Mouse (Mus musculus): Measurements from ENCODE around the gene Gjc3. TPM values are rescaled to one million over a fixed set of nuclear protein-coding genes. Genes with fewer than 3 reads are reported as not detected.

The Gjc3 gene
- polyA plus RNA-seq, 1 experiment from 2014 or later, result not detected

Other genes starting within 250 kb of the Gjc3 start
- gene Nyap1, start 221.5 kb downstream of the Gjc3 start, polyA plus RNA-seq (2014; fragmentation: Nextera tagmentation; extraction: Ambion mirVana), result 3.8 and 4.4 TPM in 2 replicates
- gene Tsc22d4, start 217.4 kb downstream of the Gjc3 start, polyA plus RNA-seq (2014; fragmentation: Nextera tagmentation; extraction: Ambion mirVana), result 73.9 and 75.6 TPM in 2 replicates
- gene Ppp1r35, start 184.2 kb downstream of the Gjc3 start, polyA plus RNA-seq (2014; fragmentation: Nextera tagmentation; extraction: Ambion mirVana), result 71.1 and 71.2 TPM in 2 replicates
- 10.0 and 10.7 TPM in 2 replicates for gene Mepce, start 175.4 kb downstream of the Gjc3 start, polyA plus RNA-seq (2014; fragmentation: Nextera tagmentation; extraction: Ambion mirVana)
- gene Zcwpw1, start 175.3 kb downstream of the Gjc3 start, polyA plus RNA-seq (2014; fragmentation: Nextera tagmentation; extraction: Ambion mirVana), result 11.4 and 11.5 TPM in 2 replicates
- gene Pilra, start 126.8 kb downstream of the Gjc3 start, polyA plus RNA-seq (2014; fragmentation: Nextera tagmentation; extraction: Ambion mirVana), result 0.33 and 0.84 TPM in 2 replicates
- gene Pilrb1, start 105.0 kb downstream of the Gjc3 start, polyA plus RNA-seq (2014; fragmentation: Nextera tagmentation; extraction: Ambion mirVana), result not detected in 2 replicates
- gene Pilrb2, start 91.3 kb downstream of the Gjc3 start, polyA plus RNA-seq (2014; fragmentation: Nextera tagmentation; extraction: Ambion mirVana), result not detected in 2 replicates
- gene Cyp3a13, start 41.5 kb downstream of the Gjc3 start, polyA plus RNA-seq (2014; fragmentation: Nextera tagmentation; extraction: Ambion mirVana), result 0.08 TPM in 1 of 2 replicates, not detected in the other
- not detected in 2 replicates for gene Azgp1, start 18.4 kb upstream of the Gjc3 start, polyA plus RNA-seq (2014; fragmentation: Nextera tagmentation; extraction: Ambion mirVana)
- not detected in 2 replicates for gene Smok3a, start 58.2 kb upstream of the Gjc3 start, polyA plus RNA-seq (2014; fragmentation: Nextera tagmentation; extraction: Ambion mirVana)
- not detected in 2 replicates for gene Smok3b, start 58.3 kb upstream of the Gjc3 start, polyA plus RNA-seq (2014; fragmentation: Nextera tagmentation; extraction: Ambion mirVana)
- not detected in 2 replicates for gene Smok3c, start 90.1 kb upstream of the Gjc3 start, polyA plus RNA-seq (2014; fragmentation: Nextera tagmentation; extraction: Ambion mirVana)
- 43.8 and 45.1 TPM in 2 replicates for gene Zkscan1, start 122.0 kb upstream of the Gjc3 start, polyA plus RNA-seq (2014; fragmentation: Nextera tagmentation; extraction: Ambion mirVana)
- gene Zscan21, start 153.8 kb upstream of the Gjc3 start, polyA plus RNA-seq (2014; fragmentation: Nextera tagmentation; extraction: Ambion mirVana), result 126 and 128 TPM in 2 replicates
- 25.5 and 27.8 TPM in 2 replicates for gene Zfp113, start 192.6 kb upstream of the Gjc3 start, polyA plus RNA-seq (2014; fragmentation: Nextera tagmentation; extraction: Ambion mirVana)
- gene Cops6, start 198.0 kb upstream of the Gjc3 start, polyA plus RNA-seq (2014; fragmentation: Nextera tagmentation; extraction: Ambion mirVana), result 316 and 319 TPM in 2 replicates
- gene Ap4m1, start 208.9 kb upstream of the Gjc3 start, polyA plus RNA-seq (2014; fragmentation: Nextera tagmentation; extraction: Ambion mirVana), result 15.7 and 17.2 TPM in 2 replicates
- 272 and 282 TPM in 2 replicates for gene Mcm7, start 209.3 kb upstream of the Gjc3 start, polyA plus RNA-seq (2014; fragmentation: Nextera tagmentation; extraction: Ambion mirVana)
- gene Taf6, start 224.4 kb upstream of the Gjc3 start, polyA plus RNA-seq (2014; fragmentation: Nextera tagmentation; extraction: Ambion mirVana), result 119 and 122 TPM in 2 replicates
- 48.4 and 53.8 TPM in 2 replicates for gene Cnpy4, start 224.4 kb upstream of the Gjc3 start, polyA plus RNA-seq (2014; fragmentation: Nextera tagmentation; extraction: Ambion mirVana)
- gene Mblac1, start 231.2 kb upstream of the Gjc3 start, polyA plus RNA-seq (2014; fragmentation: Nextera tagmentation; extraction: Ambion mirVana), result 10.2 and 10.8 TPM in 2 replicates

All from neural tube, embryonic 11.5 days (tissue).